Mouse (Mus musculus) lung, adult 2 months (tissue): ENCODE results near the gene Smarcad1.
"Not testable (repeated sequence)": the region's sequence is repeated elsewhere in the genome, so short reads cannot be mapped to it uniquely, and the experiment has no call there.

Experiments used
- CTCF ChIP-seq: fragments of 200-500 bp; IDR thresholded peaks from 2 replicates; pipeline ENCODE4 v1.5.1; 2011; ENCODE audit warnings: mild to moderate bottlenecking, low read length, control low read depth; ENCODE audit not compliant: insufficient read depth
- POLR2A ChIP-seq: fragments of 200-500 bp; IDR thresholded peaks from 2 replicates; pipeline ENCODE4 v1.6.1; 2011; ENCODE audit warnings: low read depth, mild to moderate bottlenecking, control low read depth, low read length, borderline replicate concordance; ENCODE audit errors: extremely low read depth

DNA sequence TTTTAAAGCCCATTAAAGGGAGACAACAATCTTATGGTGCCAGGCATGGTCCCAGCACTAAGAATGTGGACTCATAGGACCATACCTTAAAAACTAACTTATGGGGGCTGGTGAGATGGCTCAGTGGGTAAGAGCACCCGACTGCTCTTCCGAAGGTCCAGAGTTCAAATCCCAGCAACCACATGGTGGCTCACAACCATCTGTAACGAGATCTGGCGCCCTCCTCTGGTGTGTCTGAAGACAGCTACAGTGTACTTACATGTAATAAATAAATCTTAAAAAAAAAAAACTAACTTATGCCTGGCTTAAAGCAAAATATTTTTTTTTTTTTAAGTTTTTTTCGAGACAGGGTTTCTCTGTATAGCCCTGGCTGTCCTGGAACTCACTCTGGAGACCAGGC, 41.6 kb upstream of the Smarcad1 start:
- TF ChIP-seq CTCF, POLR2A: not testable (repeated sequence)
